Mouse (Mus musculus) midbrain, postnatal 0 days (tissue): ENCODE results near the gene Dph5. TPM values are rescaled to one million over a fixed set of nuclear protein-coding genes. Genes with fewer than 3 reads are reported as not detected.

Experiments
- ATAC-seq: fragments of 200-750 bp; cut with Nextera tagmentation; 2 replicates; pipeline ENCODE4 v1.8.0; 2017; ENCODE audit warnings: moderate number of reproducible peaks, mild to moderate bottlenecking, moderate TSS enrichment, moderate library complexity; ENCODE audit not compliant: low FRiP score
- DNase-seq: peaks from one replicate; pipeline ENCODE4 v3.0.0-alpha.2; 2015; ENCODE audit warnings: low spot score
- H3K27ac ChIP-seq: fragments of 300-500 bp; sonication (generic); 2 replicates; pipeline ENCODE4 v1.5.1; 2014; ENCODE audit warnings: low read depth, mild to moderate bottlenecking, low read length, mixed read lengths
- H3K27me3 ChIP-seq: fragments of 300-500 bp; sonication (generic); 2 replicates; pipeline ENCODE4 v1.6.1; 2014; ENCODE audit warnings: low read length, control low read depth, mixed read lengths; ENCODE audit not compliant: insufficient read depth
- H3K36me3 ChIP-seq: fragments of 300-500 bp; sonication (generic); 2 replicates; pipeline ENCODE4 v1.6.1; 2014; ENCODE audit warnings: low read length, control low read depth, mixed read lengths; ENCODE audit not compliant: insufficient read depth
- H3K4me1 ChIP-seq: fragments of 300-500 bp; sonication (generic); 2 replicates; pipeline ENCODE4 v1.6.1; 2014; ENCODE audit warnings: mild to moderate bottlenecking, control low read depth, antibody characterized with exemption, low read length, mixed read lengths; ENCODE audit not compliant: insufficient read depth
- H3K4me2 ChIP-seq: fragments of 300-500 bp; sonication (generic); 2 replicates; pipeline ENCODE4 v1.6.1; 2014; ENCODE audit warnings: low read depth, mild to moderate bottlenecking, low read length, mixed read lengths; ENCODE audit not compliant: poor library complexity, severe bottlenecking
- H3K4me3 ChIP-seq: fragments of 300-500 bp; sonication (generic); 2 replicates; pipeline ENCODE4 v1.5.1; 2014; ENCODE audit warnings: low read depth, mild to moderate bottlenecking, low read length, moderate library complexity
- H3K9ac ChIP-seq: fragments of 300-500 bp; sonication (generic); replicated peaks from 2 replicates; pipeline ENCODE4 v1.6.1; 2014; ENCODE audit warnings: mild to moderate bottlenecking, low read length, moderate library complexity, mixed read lengths; ENCODE audit not compliant: poor library complexity, severe bottlenecking
- H3K9me3 ChIP-seq: fragments of 300-500 bp; sonication (generic); 2 replicates; pipeline ENCODE4 v1.6.1; 2016; ENCODE audit warnings: low read length, control low read depth
- CTCF ChIP-seq: IDR thresholded peaks from 2 replicates; pipeline ENCODE4 v1.5.1; 2016; ENCODE audit warnings: antibody characterized with exemption, mild to moderate bottlenecking
- WGBS: fragments of 180-500 bp; shearing (Covaris S2); extraction: QIAGEN DNeasy Blood & Tissue Kit; methylation state at CpG from one replicate; pipeline ENCODE4 v1.1.7; 2014; 5-methylcytosine and 5-hydroxymethylcytosine counted together
- polyA plus RNA-seq: library from polyadenylated mRNA; unstranded; fragments of >200 nt; fragmentation: Nextera tagmentation; extraction: Ambion mirVana; gene quantifications from 2 replicates; pipeline ENCODE4 v1.2.1, GENCODE M21; 2015
- total RNA-seq: library from RNA; depleted of rRNA; stranded (reverse); fragments of >200 nt; gene quantifications from 2 replicates; pipeline ENCODE4 v1.2.3, GENCODE M21; 2014

Dph5 gene
- total and polyA plus RNA-seq, 2 experiments from 2014 or later: 9.3 to 19.7 TPM

DNA sequence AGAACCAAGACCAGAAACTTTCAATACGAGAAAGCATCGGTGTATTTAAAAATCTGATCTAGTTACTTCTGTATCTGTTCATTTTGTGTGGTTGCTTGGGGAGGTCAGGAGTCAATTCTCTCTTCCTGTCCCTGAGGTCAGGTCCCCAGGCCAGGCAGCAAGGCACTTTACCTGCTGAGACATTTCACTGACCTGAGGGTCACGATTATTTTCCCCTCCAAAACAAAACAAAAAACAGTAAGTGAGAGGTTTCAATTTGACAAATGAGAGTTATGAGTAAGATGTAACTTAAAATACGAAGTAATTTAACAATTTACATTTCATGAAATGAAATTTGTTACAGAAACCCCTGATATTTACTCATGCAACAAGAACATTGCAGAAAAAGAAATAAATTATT lies 64.7 kb downstream of the Dph5 start:
- WGBS: 76% methylated on average over 4 of the region's 4 CpGs
- Histone ChIP-seq H3K4me2 (no peak overlapping the region), H3K4me1 (no peaks in the 10 kb centered on the region), H3K9me3 (no peaks in the 10 kb centered on the region), H3K9ac (no peak overlapping the region), H3K27me3 (no peaks in the 10 kb centered on the region), H3K36me3 (peaks cover 21% of the 10 kb centered on the region), H3K27ac (no peak overlapping the region), H3K4me3 (no peak overlapping the region)
- DNase-seq (no peak), ATAC-seq (no peak)
- no peak for TF ChIP-seq CTCF

DNA sequence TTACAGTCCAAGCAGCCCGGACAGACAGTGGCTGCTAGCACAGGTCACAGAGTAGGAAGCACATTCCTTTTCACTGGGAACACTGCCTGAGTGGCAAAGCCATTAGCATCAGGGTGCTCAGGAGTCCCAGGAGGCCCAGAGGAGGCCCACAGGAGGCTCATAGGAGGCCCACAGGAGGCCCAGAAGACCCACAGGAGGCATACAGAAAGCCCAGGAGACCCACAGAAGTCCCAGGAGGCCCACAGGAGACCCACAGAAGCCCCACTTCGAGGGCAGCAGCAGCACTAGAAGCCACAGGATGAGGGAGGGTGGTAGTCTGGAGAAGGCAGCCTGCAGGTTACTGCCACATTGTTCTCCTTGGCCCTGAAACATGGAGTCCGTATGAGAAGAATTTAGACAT lies 65.5 kb downstream of the Dph5 start:
- Histone ChIP-seq H3K4me1 (no peaks in the 10 kb centered on the region), H3K27ac (no peak overlapping the region), H3K36me3 (peaks cover 26% of the 10 kb centered on the region), H3K4me3 (no peak overlapping the region), H3K9me3 (no peaks in the 10 kb centered on the region), H3K9ac (no peak overlapping the region), H3K27me3 (no peaks in the 10 kb centered on the region), H3K4me2 (no peak overlapping the region)
- ATAC-seq (no peak), DNase-seq (no peak)
- WGBS: 64% methylated on average over 3 of the region's 3 CpGs
- no peak for TF ChIP-seq CTCF

DNA sequence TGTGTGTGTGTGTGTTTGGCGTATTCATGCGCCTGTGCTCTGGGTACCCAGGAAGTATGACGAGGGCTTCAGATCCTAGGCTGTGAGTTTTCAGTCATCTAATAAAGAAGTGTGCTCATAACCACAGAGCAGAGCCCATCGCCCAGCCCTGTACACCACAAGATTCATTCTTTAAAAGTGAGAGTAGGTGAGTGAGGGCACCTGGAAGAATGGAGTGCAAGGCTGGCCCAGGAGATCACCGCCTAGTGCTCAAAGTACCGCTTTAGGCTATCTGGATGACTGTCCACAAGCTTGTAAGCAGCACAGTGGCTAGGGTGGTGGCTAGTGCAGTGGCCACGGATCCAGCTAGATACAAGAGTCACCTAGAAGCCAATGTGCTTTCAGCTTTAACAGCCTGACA lies 69.6 kb downstream of the Dph5 start:
- Histone ChIP-seq H3K4me3 (no peak overlapping the region), H3K27me3 (no peaks in the 10 kb centered on the region), H3K36me3 (peaks cover 33% of the 10 kb centered on the region), H3K27ac (no peak overlapping the region), H3K9me3 (no peaks in the 10 kb centered on the region), H3K4me2 (no peak overlapping the region), H3K4me1 (no peaks in the 10 kb centered on the region), H3K9ac (no peak overlapping the region)
- DNase-seq (no peak), ATAC-seq (no peak)
- no peak for TF ChIP-seq CTCF
- 96% methylated on average over 7 of the region's 7 CpGs for WGBS

DNA sequence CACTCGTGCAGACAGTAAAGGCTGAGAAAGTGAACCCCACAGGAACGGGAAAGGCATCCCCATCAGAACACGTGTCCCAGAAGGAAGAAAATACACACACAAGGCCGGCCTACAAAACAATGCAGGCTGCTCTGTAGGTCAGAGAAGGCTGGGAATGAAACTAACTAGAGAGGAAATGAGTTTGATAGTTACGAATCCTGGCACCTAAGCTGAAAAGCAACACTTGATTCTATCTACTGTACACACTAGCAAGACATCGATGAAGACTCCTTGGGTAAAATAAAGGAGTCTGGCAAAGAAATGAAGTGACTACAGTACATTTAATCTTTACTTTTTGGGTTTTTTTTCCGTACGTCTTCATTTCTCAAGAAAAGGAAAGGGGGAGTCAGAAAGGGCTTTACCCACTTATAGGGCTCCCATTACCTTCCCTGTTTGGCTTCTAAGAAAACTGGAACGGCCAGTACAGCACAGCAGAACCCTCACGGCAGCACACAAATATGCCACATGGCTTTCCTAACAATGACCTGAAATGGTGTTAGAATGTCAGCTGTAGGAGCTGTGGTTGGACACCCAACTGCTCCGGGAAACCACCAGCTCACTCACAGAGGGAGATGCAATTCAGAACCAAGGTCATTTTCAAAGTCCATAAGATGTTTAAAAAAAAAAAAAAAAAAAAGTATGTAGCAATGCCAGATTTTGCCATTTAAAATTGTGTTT lies 73.8 kb downstream of the Dph5 start:
- no peak overlapping the region for H3K9ac ChIP-seq
- no peak for TF ChIP-seq CTCF
- ATAC-seq (no peak), DNase-seq (no peak)
- no peak overlapping the region for H3K27ac ChIP-seq
- H3K4me1 ChIP-seq: no peaks in the 10 kb centered on the region
- H3K4me2 ChIP-seq: no peak overlapping the region
- H3K36me3 ChIP-seq: peaks cover 16% of the 10 kb centered on the region; the same call in 1 of the 2 replicates
- no peaks in the 10 kb centered on the region for H3K9me3 ChIP-seq
- H3K4me3 ChIP-seq: no peak overlapping the region
- WGBS: 84% methylated on average over 11 of the region's 11 CpGs
- no peaks in the 10 kb centered on the region for H3K27me3 ChIP-seq

DNA sequence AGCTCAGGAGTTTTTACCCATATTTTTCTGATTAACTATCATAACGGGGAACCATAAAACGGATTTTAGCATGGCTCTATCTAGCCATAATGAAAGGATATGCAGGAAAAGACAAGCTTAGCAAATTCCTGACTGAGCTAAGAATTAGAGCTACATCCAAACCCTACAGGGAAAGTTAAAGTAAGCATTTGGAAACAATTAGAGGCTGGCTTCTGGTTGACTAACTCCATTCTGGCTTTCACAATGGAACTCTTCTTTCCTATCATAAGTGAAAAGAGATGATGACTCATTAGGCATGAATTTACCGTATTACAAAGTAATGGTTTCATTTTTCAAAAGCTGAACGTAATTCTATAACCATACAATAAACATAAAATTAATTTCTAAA lies 74.4 kb downstream of the Dph5 start:
- Histone ChIP-seq H3K9ac (no peak overlapping the region), H3K27me3 (no peaks in the 10 kb centered on the region), H3K4me2 (no peak overlapping the region), H3K4me3 (no peak overlapping the region), H3K9me3 (no peaks in the 10 kb centered on the region), H3K36me3 (peaks cover 15% of the 10 kb centered on the region; the same call in 1 of the 2 replicates), H3K4me1 (no peaks in the 10 kb centered on the region), H3K27ac (no peak overlapping the region)
- ATAC-seq: no peak
- no peak for DNase-seq
- 67% methylated on average over 4 of the region's 4 CpGs for WGBS
- no peak for TF ChIP-seq CTCF

DNA sequence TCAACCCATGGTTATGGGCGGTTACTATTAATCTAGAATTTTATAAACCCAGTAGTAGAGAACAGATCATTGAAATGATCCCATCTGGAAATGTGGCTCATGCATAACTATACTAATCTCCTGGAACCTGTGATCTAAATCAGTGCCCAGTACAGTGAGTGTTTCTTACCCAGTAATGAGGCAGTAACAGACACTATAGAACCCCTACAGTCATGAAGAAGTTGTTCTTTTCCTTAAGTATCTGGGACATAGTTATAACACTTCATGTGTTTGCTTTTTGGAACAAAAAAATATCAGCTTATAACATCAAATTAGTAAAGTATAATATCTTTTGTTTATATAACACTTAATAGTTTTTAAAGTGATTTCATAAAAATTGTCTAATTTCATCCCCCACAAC lies 76.0 kb downstream of the Dph5 start:
- DNase-seq (no peak), ATAC-seq (no peak)
- peaks cover 5% of the 10 kb centered on the region; the same call in 1 of the 2 replicates for H3K36me3 ChIP-seq

More for the DNA sequence above, 76.0 kb downstream of the Dph5 start:
- Histone ChIP-seq H3K9me3 (no peaks in the 10 kb centered on the region), H3K27me3 (no peaks in the 10 kb centered on the region), H3K9ac (no peak overlapping the region), H3K4me2 (no peak overlapping the region), H3K27ac (no peak overlapping the region), H3K4me1 (no peaks in the 10 kb centered on the region), H3K4me3 (no peak overlapping the region)
- 100% methylated on average over 1 of the region's 1 CpGs for WGBS
- no peak for TF ChIP-seq CTCF
